Mouse (Mus musculus): Measurements from ENCODE around the gene Manf. TPM values are rescaled to one million over a fixed set of nuclear protein-coding genes. Genes with fewer than 3 reads are reported as not detected.

Gene Manf
- 153 and 189 TPM in 2 replicates for polyA plus RNA-seq (2014; fragmentation: Nextera tagmentation; extraction: Ambion mirVana)

GRCm38 (mm10) chr9:106891829-106892551, at the start of gene Manf:
Gene Manf (minus strand): TSS chr9:106891979.
- Histone ChIP-seq H3K9ac (ENCODE audit: low read length) (peak within 1 kb of the TSS; percentile 87), H3K4me2 (ENCODE audit: low read length) (peak within 1 kb of the TSS; percentile 92), H3K4me3 (ENCODE audit: control insufficient read depth in 1 of 2, insufficient read depth in 1 of 2, low read depth in 1 of 2, low read length in 2 of 2) (peak within 1 kb of the TSS; percentile 71 to 73), H3K9me3 (ENCODE audit: control insufficient read depth, low read length) (no peaks in the 10 kb centered on the region), H3K36me3 (ENCODE audit: control insufficient read depth, insufficient read depth, low read length) (peaks cover 33% of the 10 kb centered on the region), H3K4me1 (ENCODE audit: control insufficient read depth in 2 of 2, insufficient read depth in 2 of 2, low read length in 2 of 2) (peaks cover 11 to 14% of the 10 kb centered on the region in 2 experiments), H3K27ac (replicated peaks in 1 of 2; ENCODE audit: control insufficient read depth in 1 of 2, insufficient read depth in 1 of 2, low read depth in 2 of 2, low read length in 2 of 2) (peak within 1 kb of the TSS; percentile 94), H3K27me3 (ENCODE audit: control insufficient read depth, insufficient read depth, low read length) (no peaks in the 10 kb centered on the region)
- WGBS, result under 1% methylated on average over 59 of the region's 59 CpGs
- ATAC-seq (ENCODE audit: insufficient number of reproducible peaks, insufficient read depth, low FRiP score, low read depth), result peak; percentile 98

- WGBS, result 76% methylated on average over 1 of the region's 1 CpGs
- Histone ChIP-seq H3K9me3 (ENCODE audit: control insufficient read depth, low read length) (no peaks in the 10 kb centered on the region), H3K9ac (ENCODE audit: low read length) (no peak overlapping the region), H3K4me3 (ENCODE audit: control insufficient read depth in 1 of 2, insufficient read depth in 1 of 2, low read depth in 1 of 2, low read length in 2 of 2) (no peak overlapping the region), H3K36me3 (ENCODE audit: control insufficient read depth, insufficient read depth, low read length) (no peaks in the 10 kb centered on the region), H3K4me1 (ENCODE audit: control insufficient read depth in 2 of 2, insufficient read depth in 2 of 2, low read length in 2 of 2) (no peaks in the 10 kb centered on the region), H3K27me3 (ENCODE audit: control insufficient read depth, insufficient read depth, low read length) (no peaks in the 10 kb centered on the region), H3K4me2 (ENCODE audit: low read length) (no peak overlapping the region), H3K27ac (replicated peaks in 1 of 2; ENCODE audit: control insufficient read depth in 1 of 2, insufficient read depth in 1 of 2, low read depth in 2 of 2, low read length in 2 of 2) (no peak overlapping the region)
- no peak for ATAC-seq (ENCODE audit: insufficient number of reproducible peaks, insufficient read depth, low FRiP score, low read depth)
These were observed 43.2 kb upstream of the Manf start for GRCm38 (mm10) chr9:106934998-106935397.

GRCm38 (mm10) chr9:106914878-106915277, 23.1 kb upstream of the Manf start:
- no peak overlapping the region for H3K27ac ChIP-seq (replicated peaks in 1 of 2; ENCODE audit: control insufficient read depth in 1 of 2, insufficient read depth in 1 of 2, low read depth in 2 of 2, low read length in 2 of 2)

GRCm38 (mm10) chr9:106913759-106914158, 22.0 kb upstream of the Manf start:
- H3K36me3 ChIP-seq (ENCODE audit: control insufficient read depth, insufficient read depth, low read length), result no peaks in the 10 kb centered on the region
- no peak overlapping the region for H3K27ac ChIP-seq (replicated peaks in 1 of 2; ENCODE audit: control insufficient read depth in 1 of 2, insufficient read depth in 1 of 2, low read depth in 2 of 2, low read length in 2 of 2)
- no peaks in the 10 kb centered on the region for H3K4me1 ChIP-seq (ENCODE audit: control insufficient read depth in 2 of 2, insufficient read depth in 2 of 2, low read length in 2 of 2)
- ATAC-seq (ENCODE audit: insufficient number of reproducible peaks, insufficient read depth, low FRiP score, low read depth), result no peak
- no peak overlapping the region for H3K4me3 ChIP-seq (ENCODE audit: control insufficient read depth in 1 of 2, insufficient read depth in 1 of 2, low read depth in 1 of 2, low read length in 2 of 2)
- no peak overlapping the region for H3K4me2 ChIP-seq (ENCODE audit: low read length)
- 3% methylated on average over 1 of the region's 1 CpGs for WGBS
- no peak overlapping the region for H3K9ac ChIP-seq (ENCODE audit: low read length)
- no peaks in the 10 kb centered on the region for H3K27me3 ChIP-seq (ENCODE audit: control insufficient read depth, insufficient read depth, low read length)
- no peaks in the 10 kb centered on the region for H3K9me3 ChIP-seq (ENCODE audit: control insufficient read depth, low read length)

More at GRCm38 (mm10) chr9:106914878-106915277, 23.1 kb upstream of the Manf start:
- Histone ChIP-seq H3K27me3 (ENCODE audit: control insufficient read depth, insufficient read depth, low read length) (no peaks in the 10 kb centered on the region), H3K9ac (ENCODE audit: low read length) (no peak overlapping the region), H3K9me3 (ENCODE audit: control insufficient read depth, low read length) (no peaks in the 10 kb centered on the region), H3K36me3 (ENCODE audit: control insufficient read depth, insufficient read depth, low read length) (no peaks in the 10 kb centered on the region), H3K4me3 (ENCODE audit: control insufficient read depth in 1 of 2, insufficient read depth in 1 of 2, low read depth in 1 of 2, low read length in 2 of 2) (no peak overlapping the region), H3K4me2 (ENCODE audit: low read length) (no peak overlapping the region), H3K4me1 (ENCODE audit: control insufficient read depth in 2 of 2, insufficient read depth in 2 of 2, low read length in 2 of 2) (no peaks in the 10 kb centered on the region)
- 76% methylated on average over 6 of the region's 6 CpGs for WGBS
- ATAC-seq (ENCODE audit: insufficient number of reproducible peaks, insufficient read depth, low FRiP score, low read depth), result no peak

GRCm38 (mm10) chr9:106911624-106912023, 19.8 kb upstream of the Manf start:
- no peaks in the 10 kb centered on the region for H3K4me1 ChIP-seq (ENCODE audit: control insufficient read depth in 2 of 2, insufficient read depth in 2 of 2, low read length in 2 of 2)
- H3K4me2 ChIP-seq (ENCODE audit: low read length), result no peak overlapping the region
- H3K4me3 ChIP-seq (ENCODE audit: control insufficient read depth in 1 of 2, insufficient read depth in 1 of 2, low read depth in 1 of 2, low read length in 2 of 2), result no peak overlapping the region
- H3K27ac ChIP-seq (replicated peaks in 1 of 2; ENCODE audit: control insufficient read depth in 1 of 2, insufficient read depth in 1 of 2, low read depth in 2 of 2, low read length in 2 of 2), result no peak overlapping the region
- no peaks in the 10 kb centered on the region for H3K27me3 ChIP-seq (ENCODE audit: control insufficient read depth, insufficient read depth, low read length)
- no peak overlapping the region for H3K9ac ChIP-seq (ENCODE audit: low read length)
- WGBS, result 37% methylated on average over 1 of the region's 1 CpGs
- H3K36me3 ChIP-seq (ENCODE audit: control insufficient read depth, insufficient read depth, low read length), result no peaks in the 10 kb centered on the region
- no peak for ATAC-seq (ENCODE audit: insufficient number of reproducible peaks, insufficient read depth, low FRiP score, low read depth)
- no peaks in the 10 kb centered on the region for H3K9me3 ChIP-seq (ENCODE audit: control insufficient read depth, low read length)

- Histone ChIP-seq H3K27me3 (ENCODE audit: control insufficient read depth, insufficient read depth, low read length) (no peaks in the 10 kb centered on the region), H3K9ac (ENCODE audit: low read length) (no peak overlapping the region), H3K36me3 (ENCODE audit: control insufficient read depth, insufficient read depth, low read length) (no peaks in the 10 kb centered on the region), H3K4me3 (ENCODE audit: control insufficient read depth in 1 of 2, insufficient read depth in 1 of 2, low read depth in 1 of 2, low read length in 2 of 2) (no peak overlapping the region), H3K9me3 (ENCODE audit: control insufficient read depth, low read length) (no peaks in the 10 kb centered on the region), H3K27ac (replicated peaks in 1 of 2; ENCODE audit: control insufficient read depth in 1 of 2, insufficient read depth in 1 of 2, low read depth in 2 of 2, low read length in 2 of 2) (no peak overlapping the region), H3K4me1 (ENCODE audit: control insufficient read depth in 2 of 2, insufficient read depth in 2 of 2, low read length in 2 of 2) (no peaks in the 10 kb centered on the region), H3K4me2 (ENCODE audit: low read length) (no peak overlapping the region)
- 37% methylated on average over 5 of the region's 5 CpGs for whole genome bisulfite sequencing
- no peak for ATAC-seq (ENCODE audit: insufficient number of reproducible peaks, insufficient read depth, low FRiP score, low read depth)
These were observed 16.9 kb upstream of the Manf start for GRCm38 (mm10) chr9:106908715-106909114.

- Histone ChIP-seq H3K27ac (replicated peaks in 1 of 2; ENCODE audit: control insufficient read depth in 1 of 2, insufficient read depth in 1 of 2, low read depth in 2 of 2, low read length in 2 of 2) (no peak overlapping the region), H3K9me3 (ENCODE audit: control insufficient read depth, low read length) (no peaks in the 10 kb centered on the region), H3K36me3 (ENCODE audit: control insufficient read depth, insufficient read depth, low read length) (no peaks in the 10 kb centered on the region), H3K27me3 (ENCODE audit: control insufficient read depth, insufficient read depth, low read length) (no peaks in the 10 kb centered on the region), H3K4me2 (ENCODE audit: low read length) (no peak overlapping the region), H3K4me1 (ENCODE audit: control insufficient read depth in 2 of 2, insufficient read depth in 2 of 2, low read length in 2 of 2) (no peaks in the 10 kb centered on the region), H3K9ac (ENCODE audit: low read length) (no peak overlapping the region), H3K4me3 (ENCODE audit: control insufficient read depth in 1 of 2, insufficient read depth in 1 of 2, low read depth in 1 of 2, low read length in 2 of 2) (no peak overlapping the region)
- ATAC-seq (ENCODE audit: insufficient number of reproducible peaks, insufficient read depth, low FRiP score, low read depth), result no peak
- 76% methylated on average over 3 of the region's 3 CpGs for WGBS
These were observed 16.4 kb upstream of the Manf start for GRCm38 (mm10) chr9:106908174-106908573.

- no peaks in the 10 kb centered on the region for H3K4me1 ChIP-seq (ENCODE audit: control insufficient read depth in 2 of 2, insufficient read depth in 2 of 2, low read length in 2 of 2)
- ATAC-seq (ENCODE audit: insufficient number of reproducible peaks, insufficient read depth, low FRiP score, low read depth), result no peak
- 82% methylated on average over 8 of the region's 8 CpGs for WGBS
- no peak overlapping the region for H3K4me3 ChIP-seq (ENCODE audit: control insufficient read depth in 1 of 2, insufficient read depth in 1 of 2, low read depth in 1 of 2, low read length in 2 of 2)
- no peak overlapping the region for H3K27ac ChIP-seq (replicated peaks in 1 of 2; ENCODE audit: control insufficient read depth in 1 of 2, insufficient read depth in 1 of 2, low read depth in 2 of 2, low read length in 2 of 2)
- no peaks in the 10 kb centered on the region for H3K27me3 ChIP-seq (ENCODE audit: control insufficient read depth, insufficient read depth, low read length)
- no peak overlapping the region for H3K4me2 ChIP-seq (ENCODE audit: low read length)
- no peaks in the 10 kb centered on the region for H3K36me3 ChIP-seq (ENCODE audit: control insufficient read depth, insufficient read depth, low read length)
- H3K9me3 ChIP-seq (ENCODE audit: control insufficient read depth, low read length), result no peaks in the 10 kb centered on the region
- H3K9ac ChIP-seq (ENCODE audit: low read length), result no peak overlapping the region
These were observed 14.8 kb upstream of the Manf start for GRCm38 (mm10) chr9:106906597-106906996.

Data from heart, embryonic 14.5 days (tissue).